Mouse (Mus musculus) cortical plate, adult 2 months (tissue): ENCODE results near the gene Foxl1.

ENCODE experiments used
- CTCF ChIP-seq: fragments of 200-500 bp; IDR thresholded peaks from 2 replicates; pipeline ENCODE4 v1.5.1; 2011; ENCODE audit warnings: mild to moderate bottlenecking, control low read depth, low read length; ENCODE audit not compliant: insufficient read depth; ENCODE audit errors: extremely low read depth
- POLR2A ChIP-seq: fragments of 200-500 bp; IDR thresholded peaks from 2 replicates; pipeline ENCODE4 v1.6.1; 2011; ENCODE audit warnings: mild to moderate bottlenecking, low read length, control low read depth; ENCODE audit not compliant: insufficient read depth; ENCODE audit errors: extremely low read depth

- TF ChIP-seq CTCF (no peak), POLR2A (no peak)
Measured at GRCm38 (mm10) chr8:121079201-121079600, 48.5 kb upstream of the Foxl1 start.
